Mouse (Mus musculus) layer of hippocampus, postnatal 25 days (tissue): ENCODE results near the gene Btbd9. TPM values are rescaled to one million over a fixed set of nuclear protein-coding genes. Genes with fewer than 3 reads are reported as not detected.

Source experiments
- DNase-seq, 2 experiments: peaks; one replicate each; pipeline ENCODE4 v3.0.0; 2022; ENCODE audit warnings: mixed read lengths in 2 of 2, low spot score in 1 of 2; ENCODE audit errors: extremely low spot score in 1 of 2
- total RNA-seq, 2 experiments: library from RNA; stranded (reverse); gene quantifications; 2 replicates each; pipeline ENCODE4 v1.2.3; 2021

The Btbd9 gene
- total RNA-seq, 2 experiments from 2014 or later, result 138 to 162 TPM

GRCm38 (mm10) chr17:30232698-30233097 is 343.6 kb downstream of the Btbd9 start:
- no peak for DNase-seq

GRCm38 (mm10) chr17:30231483-30231882 is 344.8 kb downstream of the Btbd9 start:
- no peak for DNase-seq

GRCm38 (mm10) chr17:30230428-30230827 is 345.9 kb downstream of the Btbd9 start:
- DNase-seq, result no peak

DNA sequence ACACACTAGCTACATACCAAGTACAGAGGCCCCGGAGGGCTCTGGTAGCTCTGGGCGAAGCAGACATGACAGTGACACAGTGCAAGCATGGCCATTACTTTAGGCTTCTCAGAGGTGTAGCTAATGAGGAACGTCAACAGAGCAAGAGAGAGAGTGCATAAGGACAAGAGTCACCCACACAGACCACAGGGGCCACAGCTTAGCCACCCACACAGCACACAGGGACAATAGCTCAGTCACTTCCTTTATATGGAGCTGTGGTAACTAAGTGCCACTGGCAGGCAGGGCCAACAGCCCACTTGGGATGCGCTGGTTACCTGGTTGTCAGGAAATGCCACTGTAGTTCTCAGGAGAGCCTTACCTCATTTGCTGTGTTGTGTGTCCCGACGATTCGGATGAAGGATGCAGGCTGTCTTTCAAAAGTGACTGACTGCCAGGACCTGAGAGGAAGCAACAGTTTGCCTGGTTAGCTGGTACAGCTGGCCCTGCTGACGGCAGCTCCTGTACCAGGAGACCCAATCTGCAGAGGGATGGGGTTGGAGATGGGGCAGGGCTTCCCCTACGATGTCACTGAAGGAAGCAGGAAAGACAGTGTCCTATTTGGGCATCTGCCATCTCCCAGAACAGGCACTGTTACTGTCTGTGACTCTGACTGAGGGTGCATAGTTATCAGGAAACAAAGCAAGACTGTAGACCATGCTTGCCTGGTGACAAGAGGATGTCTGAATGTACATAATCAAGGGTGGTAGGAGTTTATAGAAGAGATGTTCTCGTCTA is 347.7 kb downstream of the Btbd9 start:
- DNase-seq, result no peak

GRCm38 (mm10) chr17:30225030-30225740 is 351.1 kb downstream of the Btbd9 start:
- no peak for DNase-seq

DNA sequence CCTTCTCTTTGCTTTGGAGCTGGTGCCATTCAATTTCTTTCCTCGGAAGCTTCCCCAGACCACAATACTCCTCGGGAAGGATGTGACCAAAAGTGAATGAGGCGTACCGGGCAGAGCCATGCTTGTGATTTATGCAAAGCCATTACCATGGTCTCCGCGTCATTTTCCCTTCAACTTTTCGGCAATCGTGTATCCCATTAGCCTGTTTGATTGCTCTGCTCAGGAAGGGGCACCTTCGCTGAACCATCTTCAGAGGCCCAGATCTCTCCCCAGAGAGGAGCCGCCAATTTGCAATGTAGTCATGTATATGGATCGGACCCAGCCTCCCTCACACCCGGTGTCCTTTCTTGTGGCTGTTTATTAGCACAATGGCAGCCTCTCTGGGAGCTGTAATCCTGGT is 353.5 kb downstream of the Btbd9 start:
- no peak for DNase-seq

- DNase-seq, result no peak
These were observed 353.9 kb downstream of the Btbd9 start for GRCm38 (mm10) chr17:30222361-30222760.

DNA sequence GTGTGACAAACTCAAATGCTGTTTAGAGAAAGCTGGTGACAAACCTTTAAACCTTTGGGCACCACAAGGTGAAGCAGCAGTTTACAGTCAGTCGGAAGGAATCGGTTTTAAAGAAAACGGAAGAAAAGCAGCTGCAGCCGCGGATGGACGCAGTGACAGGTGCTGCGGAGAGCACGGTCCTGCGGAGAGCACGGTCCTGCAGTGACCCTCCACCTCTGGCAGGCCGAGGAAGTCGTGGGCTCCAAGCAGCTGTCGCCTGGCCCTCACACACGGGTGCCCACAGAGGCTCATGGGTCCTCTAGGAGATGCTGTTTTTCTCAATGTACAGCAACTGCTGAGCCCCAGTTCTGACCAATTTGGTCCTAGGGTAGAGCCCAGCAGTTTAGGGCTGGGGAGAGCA is 354.6 kb downstream of the Btbd9 start:
- no peak for DNase-seq

- no peak for DNase-seq
These were observed 360.5 kb downstream of the Btbd9 start for GRCm38 (mm10) chr17:30215741-30216140.

- DNase-seq, result no peak
These were observed 361.9 kb downstream of the Btbd9 start for GRCm38 (mm10) chr17:30214393-30214792.

DNA sequence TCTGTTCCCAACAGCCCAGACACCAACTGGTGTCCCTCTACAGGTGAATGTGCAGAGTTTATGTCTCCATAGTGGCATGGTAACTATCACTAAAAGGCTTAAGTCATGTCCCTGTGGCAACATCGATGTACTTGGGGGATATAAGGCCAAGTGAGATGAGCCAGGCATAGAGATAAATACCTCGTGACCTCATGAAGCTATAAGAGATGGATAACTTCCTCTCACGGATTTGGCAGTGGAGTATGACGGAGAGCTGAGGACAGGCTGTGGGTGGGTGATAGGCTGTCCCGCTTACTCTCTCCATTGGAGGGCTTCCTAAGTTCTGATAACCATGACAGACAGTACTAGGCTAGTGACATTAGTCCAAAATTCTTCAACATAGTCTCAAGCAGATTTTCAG is 362.9 kb downstream of the Btbd9 start:
- DNase-seq, result no peak

DNA sequence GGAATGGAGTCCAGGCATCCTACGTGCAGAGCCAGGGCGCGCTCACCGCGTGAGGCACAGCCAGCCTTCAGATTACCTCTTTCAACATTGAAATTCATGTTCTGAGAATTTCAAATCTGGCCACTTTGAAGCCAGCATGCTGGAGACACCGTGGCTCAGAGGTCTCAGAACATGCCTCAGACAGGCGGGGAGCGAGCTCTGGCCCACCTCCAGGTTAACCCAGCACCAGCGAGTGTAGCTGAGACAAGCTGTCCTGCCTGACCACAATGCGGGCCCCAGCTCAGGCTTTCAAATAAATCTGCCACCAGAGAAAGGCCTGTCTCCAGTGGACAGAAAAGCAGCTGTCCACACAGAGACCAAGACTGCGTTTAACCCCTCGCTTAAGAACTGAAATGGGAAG is 363.6 kb downstream of the Btbd9 start:
- DNase-seq, result no peak

DNA sequence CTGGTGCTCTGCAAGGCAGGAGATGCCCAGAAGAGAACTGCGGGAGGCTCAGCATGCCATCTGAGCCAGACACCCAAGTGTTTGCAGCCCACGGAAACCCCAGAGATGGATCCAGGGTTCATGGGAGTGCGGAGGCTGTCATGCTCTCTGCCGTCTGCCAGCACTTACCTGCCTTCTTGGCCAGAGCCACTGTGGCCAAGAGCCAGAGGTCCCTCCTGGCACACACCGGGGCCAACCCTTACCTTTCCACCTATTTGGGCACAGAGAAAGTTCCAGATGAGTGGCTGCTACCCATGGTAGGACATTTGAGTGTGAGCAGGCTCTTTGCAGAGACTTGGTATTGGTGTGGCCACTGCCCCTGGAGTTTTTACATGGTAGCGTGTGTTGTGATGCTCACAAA is 365.4 kb downstream of the Btbd9 start:
- DNase-seq, result no peak

DNA sequence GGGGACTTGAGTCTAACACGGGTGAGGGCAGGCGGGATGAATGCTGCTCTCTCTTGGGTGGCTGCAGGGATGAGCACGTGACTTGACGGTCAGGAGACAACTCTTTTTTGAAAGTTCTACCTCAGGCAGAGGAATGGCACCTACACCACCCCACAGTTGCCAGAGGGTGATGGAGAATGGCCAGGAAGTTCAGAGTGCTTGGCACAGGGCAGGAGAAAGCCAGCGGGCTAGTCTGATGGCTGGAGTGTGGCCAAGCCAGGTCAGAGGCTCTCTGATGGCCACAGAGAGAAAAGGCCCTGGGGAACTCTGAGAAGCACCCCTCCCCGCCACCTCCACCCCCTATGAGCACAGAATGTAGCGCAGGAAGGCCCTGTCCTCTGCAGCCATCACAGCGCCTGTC is 366.0 kb downstream of the Btbd9 start:
- DNase-seq, result no peak

- DNase-seq, result no peak
These were observed 371.0 kb downstream of the Btbd9 start for GRCm38 (mm10) chr17:30205062-30205825.

- DNase-seq, result no peak
These were observed 376.0 kb downstream of the Btbd9 start for GRCm38 (mm10) chr17:30200283-30200682.

- DNase-seq, result no peak
These were observed 376.7 kb downstream of the Btbd9 start for GRCm38 (mm10) chr17:30199374-30200247.

- DNase-seq, result peak in 1 of 2 experiments; percentile 3
These were observed 377.9 kb downstream of the Btbd9 start for GRCm38 (mm10) chr17:30198422-30198821.

DNA sequence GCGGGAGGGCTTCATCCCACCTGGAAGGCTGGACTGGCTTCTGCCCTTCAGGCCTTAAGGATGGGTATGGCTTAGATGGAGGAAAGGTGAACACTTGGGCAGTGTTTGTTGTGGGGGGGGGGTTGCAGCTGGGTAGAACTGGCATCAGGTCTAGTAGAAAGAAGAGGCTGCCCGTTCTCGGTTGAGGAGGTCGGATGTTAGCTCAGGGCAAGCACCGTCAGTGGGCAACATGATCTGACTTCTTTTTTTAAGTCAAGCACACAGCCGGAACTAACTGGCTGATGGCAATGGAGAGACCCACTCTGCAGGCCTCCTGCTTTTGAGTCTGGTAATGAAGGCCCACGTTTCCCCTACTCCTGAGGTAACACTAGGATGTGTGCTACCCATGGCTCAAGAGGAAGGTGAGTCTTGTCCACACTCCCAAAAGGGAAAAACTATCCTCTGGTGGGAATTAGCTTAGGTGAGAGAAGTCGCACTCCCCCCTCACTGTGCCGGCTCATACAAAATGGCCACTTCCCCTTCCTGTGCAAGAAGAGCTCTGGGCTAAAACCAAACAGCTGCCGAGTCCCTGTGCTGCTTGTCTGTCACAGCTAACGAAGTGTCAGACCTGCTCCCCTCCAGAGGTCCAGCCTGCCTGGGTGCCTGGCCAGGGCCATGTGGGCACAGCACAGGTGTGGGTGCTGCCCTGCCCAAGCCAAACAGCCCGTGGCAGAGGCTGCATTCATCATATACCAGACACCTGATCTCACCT is 378.8 kb downstream of the Btbd9 start:
- DNase-seq, result peak; percentile 3 to 7
